Mouse (Mus musculus): ENCODE measurements around the gene Bcl11a.
A peak's percentile ranks its signal among the peaks of the same experiment; 100 is the strongest.

Gene Bcl11a

GRCm38 (mm10) chr11:24079392-24080391 lies 1.8 kb downstream of the Bcl11a start:
- peak; percentile 5 to 36 for DNase-seq (ENCODE audit: low spot score in 2 of 2)

DNA sequence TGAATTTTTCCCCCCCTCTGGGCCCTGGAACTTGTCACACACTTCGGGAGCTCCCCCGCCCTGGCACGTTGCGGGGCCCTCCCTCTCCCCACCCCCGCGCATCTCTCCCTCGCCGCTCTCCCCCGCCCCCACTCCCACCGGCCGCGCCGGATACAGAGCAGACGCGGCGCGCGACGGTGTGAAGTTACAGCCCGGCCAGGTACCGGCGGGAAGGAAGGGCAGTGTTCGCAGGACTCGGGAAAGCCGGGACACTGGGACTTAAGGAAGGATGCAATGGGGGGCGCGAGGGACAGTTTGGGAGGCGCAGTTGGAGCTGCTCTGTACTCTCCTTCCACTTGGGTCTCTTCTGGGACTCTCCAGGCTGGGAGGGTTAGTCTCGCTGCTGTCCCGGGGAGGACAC lies 2.7 kb downstream of the Bcl11a start:
- peak in 1 of 2 experiments; percentile 46 for DNase-seq (ENCODE audit: low spot score in 2 of 2)

- DNase-seq (ENCODE audit: low spot score in 2 of 2) = peak; percentile 10 to 74
These were observed 3.3 kb downstream of the Bcl11a start for GRCm38 (mm10) chr11:24081016-24081686.

GRCm38 (mm10) chr11:24081687-24082384 lies 4.0 kb downstream of the Bcl11a start:
- no peak for DNase-seq (ENCODE audit: low spot score in 2 of 2)

DNA sequence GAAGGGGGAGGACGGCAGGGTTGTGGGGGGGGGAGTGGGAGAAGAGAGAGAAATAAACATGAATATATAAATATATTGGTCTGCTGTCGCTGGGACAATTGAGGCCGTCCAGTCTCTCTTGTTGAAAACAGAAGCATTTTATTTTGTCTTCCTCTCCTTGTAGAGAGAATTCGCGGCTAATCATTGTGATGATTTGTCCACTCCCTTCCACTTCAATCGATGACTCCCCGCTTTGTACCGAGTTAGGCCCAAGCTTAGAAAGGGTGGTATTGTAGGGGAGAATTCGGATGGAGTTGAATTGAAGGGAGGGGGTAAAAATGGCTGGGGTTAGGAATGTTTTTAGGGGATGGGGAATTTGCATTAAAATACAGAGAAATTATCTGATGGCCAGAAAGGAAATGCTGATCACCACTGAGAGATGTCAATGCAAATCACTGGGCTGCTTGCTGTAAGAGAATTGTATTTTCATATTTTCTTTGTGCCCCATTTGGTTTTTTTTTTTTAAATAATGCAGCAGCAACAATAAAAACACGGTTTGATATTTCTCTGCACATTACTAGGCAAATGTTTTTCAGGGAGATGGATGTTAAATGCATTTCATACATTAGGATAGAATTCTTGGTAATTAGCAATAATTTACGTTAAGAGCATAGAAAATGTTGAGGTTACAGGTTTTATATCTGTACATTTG lies 4.7 kb downstream of the Bcl11a start:
- DNase-seq (ENCODE audit: low spot score in 2 of 2) = no peak

- no peak for DNase-seq (ENCODE audit: low spot score in 2 of 2)
These were observed 5.2 kb downstream of the Bcl11a start for GRCm38 (mm10) chr11:24083076-24083405.

DNA sequence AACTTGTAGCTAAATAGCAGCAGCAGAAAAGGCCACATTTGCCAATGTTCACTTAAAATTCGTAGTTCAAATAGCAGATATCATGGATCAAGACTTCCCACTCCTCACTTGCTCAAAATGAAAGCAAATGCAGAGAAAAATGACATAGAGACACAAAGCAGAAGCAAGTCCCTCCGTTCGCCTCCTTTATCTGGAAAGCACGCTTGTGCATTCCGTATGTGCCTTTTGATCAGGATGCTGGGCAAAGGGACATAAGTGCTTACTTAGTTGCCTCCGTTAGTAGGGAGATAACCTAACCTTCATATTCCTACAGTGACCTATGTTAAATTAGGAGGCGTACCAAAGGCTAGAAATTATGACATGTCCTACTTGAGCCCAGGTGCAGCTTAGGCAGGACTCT lies 5.6 kb downstream of the Bcl11a start:
- DNase-seq (ENCODE audit: low spot score in 2 of 2) = no peak

GRCm38 (mm10) chr11:24084077-24084476 lies 6.2 kb downstream of the Bcl11a start:
- DNase-seq (ENCODE audit: low spot score in 2 of 2) = no peak

DNA sequence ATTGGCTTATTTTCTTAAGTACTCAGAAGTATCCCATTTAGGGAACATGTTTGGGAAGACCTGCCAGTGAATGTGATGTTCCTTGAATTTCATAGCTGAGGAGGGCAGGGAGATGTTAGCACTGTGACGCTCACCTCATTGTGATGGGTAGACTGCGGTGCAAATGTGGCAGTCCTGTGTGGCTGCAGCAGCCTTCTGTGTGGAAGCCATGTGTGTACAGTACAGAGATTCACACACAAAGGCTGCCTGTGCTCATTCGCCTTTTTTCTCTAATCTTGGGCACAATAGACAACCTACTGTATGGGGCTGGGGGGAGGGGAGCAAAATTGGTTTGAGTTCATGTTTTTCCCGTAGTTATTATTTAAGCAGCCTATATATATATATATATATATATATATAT lies 6.7 kb downstream of the Bcl11a start:
- no peak for DNase-seq (ENCODE audit: low spot score in 2 of 2)

- no peak for DNase-seq (ENCODE audit: low spot score in 2 of 2)
These were observed 8.1 kb downstream of the Bcl11a start for GRCm38 (mm10) chr11:24085986-24086385.

DNA sequence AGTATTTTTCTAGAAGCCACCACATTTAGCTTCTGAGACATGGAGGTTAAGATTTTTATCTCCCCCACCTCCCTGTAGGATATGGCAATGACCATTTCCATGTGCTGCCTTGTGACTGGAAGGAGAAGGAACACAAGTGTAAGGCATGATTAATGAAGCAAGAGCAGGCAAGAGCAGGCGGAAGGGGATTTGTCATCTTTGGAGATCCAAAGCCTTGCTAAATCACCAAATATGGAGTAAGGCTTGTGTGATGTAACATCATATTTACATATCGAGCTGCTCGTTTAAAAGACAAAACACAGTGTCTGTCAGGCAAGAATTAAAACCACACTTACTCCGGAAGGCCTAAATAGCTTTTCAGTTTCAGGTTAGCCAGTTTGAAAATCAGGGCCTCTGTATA lies 9.2 kb downstream of the Bcl11a start:
- DNase-seq (ENCODE audit: low spot score in 2 of 2) = no peak

GRCm38 (mm10) chr11:24090443-24090842 lies 12.6 kb downstream of the Bcl11a start:
- no peak for DNase-seq (ENCODE audit: low spot score in 2 of 2)

- DNase-seq (ENCODE audit: low spot score in 2 of 2) = no peak
These were observed 13.7 kb downstream of the Bcl11a start for GRCm38 (mm10) chr11:24091393-24092080.

DNA sequence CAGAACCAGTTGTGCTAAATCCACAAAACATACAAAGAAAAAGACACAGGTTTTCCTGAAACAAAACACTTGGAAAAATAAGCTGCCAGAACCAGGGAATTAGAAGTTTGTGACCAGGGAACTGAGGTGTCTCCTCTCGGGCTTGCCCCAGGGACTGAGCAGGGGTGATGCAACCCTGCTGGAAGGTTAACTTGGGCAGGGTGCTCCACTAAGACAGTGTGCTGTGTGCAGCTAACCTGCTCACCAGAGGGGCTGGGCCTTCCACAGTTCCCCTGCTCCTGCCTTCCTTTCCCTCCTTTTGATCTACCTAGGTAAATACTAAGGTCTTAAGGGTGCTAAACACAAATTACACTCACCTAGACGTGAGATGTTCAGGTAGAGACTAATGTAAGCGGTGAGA lies 14.8 kb downstream of the Bcl11a start:
- no peak for DNase-seq (ENCODE audit: low spot score in 2 of 2)

DNA sequence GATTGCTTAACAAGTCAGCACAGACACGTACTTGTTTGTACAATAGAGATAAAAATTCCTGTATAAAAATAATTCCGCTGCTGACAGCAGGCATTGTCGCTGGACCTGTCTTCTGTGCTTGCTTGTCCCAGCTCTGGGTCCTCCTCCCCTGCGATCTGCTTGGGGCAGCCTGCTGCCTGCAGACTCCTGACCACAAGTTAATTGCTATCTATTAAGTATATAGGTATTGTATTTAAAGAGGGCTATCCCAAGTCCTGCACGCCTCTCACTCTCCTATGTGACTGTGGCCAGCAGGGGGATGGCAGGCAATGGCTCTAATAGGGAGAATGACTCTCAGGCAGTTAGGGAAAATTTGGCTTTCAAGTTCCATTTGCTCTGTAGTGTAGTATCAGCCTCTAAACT lies 16.2 kb downstream of the Bcl11a start:
- DNase-seq (ENCODE audit: low spot score in 2 of 2) = no peak

DNA sequence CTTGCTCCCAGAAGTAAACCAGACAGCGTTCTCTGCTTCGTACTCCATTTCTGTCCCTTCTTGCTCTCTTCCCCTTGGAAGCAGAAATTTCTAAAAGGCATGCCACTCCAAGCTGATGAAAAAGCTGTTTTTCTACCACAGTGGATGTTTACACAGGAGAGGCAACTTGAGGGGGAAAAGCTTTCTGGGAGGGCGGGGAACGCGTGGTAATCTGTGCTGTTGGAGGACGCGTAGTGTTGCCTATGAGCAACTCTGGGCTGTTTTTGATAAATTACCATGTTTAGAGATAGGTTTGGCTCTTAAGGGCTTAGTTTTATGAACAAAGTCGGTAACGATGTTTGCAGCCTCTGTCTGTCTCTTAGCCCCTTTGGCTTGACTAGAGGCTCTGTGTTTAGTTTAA lies 17.4 kb downstream of the Bcl11a start:
- DNase-seq (ENCODE audit: low spot score in 2 of 2) = no peak

GRCm38 (mm10) chr11:24095656-24096353 lies 17.9 kb downstream of the Bcl11a start:
- DNase-seq (ENCODE audit: low spot score in 2 of 2) = no peak

DNA sequence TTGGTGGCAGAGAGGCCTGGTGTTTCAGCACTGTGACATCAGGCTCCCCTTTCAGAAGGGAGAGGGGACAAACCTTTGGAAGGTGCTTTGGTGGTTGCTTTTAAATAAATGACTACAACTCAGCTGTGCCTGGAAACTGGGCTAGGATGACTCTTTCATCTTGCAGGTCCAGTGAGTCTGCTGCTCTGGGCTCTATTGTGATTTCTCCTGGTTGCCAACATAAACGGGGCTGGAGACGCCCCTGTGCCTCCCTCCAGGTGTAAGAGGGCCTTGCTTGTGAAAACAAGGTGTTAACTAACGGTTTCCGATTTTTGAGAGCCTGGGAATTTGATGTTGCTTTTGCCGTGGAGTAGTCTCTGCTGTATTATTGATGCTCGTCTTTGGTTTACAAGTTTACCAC lies 18.6 kb downstream of the Bcl11a start:
- DNase-seq (ENCODE audit: low spot score in 2 of 2) = no peak

DNA sequence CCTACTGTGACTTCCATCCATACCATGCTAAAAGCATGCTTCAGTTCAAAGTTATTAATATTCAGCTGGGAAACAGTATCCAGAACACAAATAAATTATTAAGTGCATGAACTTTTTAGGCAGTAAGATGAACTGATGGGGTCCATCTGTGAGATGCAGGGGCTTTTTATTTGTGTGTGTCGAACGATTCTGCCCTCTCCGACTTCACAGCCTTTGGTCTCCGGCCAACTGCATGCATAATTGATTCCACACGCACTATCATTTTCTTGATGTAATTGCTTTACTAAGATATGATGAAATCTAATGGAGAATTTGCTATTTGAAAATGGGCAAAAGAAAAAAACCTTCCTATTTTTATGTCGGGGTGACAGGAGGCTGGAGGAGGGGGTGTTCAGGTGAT lies 19.2 kb downstream of the Bcl11a start:
- DNase-seq (ENCODE audit: low spot score in 2 of 2) = no peak

- no peak for DNase-seq (ENCODE audit: low spot score in 2 of 2)
These were observed 20.2 kb downstream of the Bcl11a start for GRCm38 (mm10) chr11:24098069-24098468.

DNA sequence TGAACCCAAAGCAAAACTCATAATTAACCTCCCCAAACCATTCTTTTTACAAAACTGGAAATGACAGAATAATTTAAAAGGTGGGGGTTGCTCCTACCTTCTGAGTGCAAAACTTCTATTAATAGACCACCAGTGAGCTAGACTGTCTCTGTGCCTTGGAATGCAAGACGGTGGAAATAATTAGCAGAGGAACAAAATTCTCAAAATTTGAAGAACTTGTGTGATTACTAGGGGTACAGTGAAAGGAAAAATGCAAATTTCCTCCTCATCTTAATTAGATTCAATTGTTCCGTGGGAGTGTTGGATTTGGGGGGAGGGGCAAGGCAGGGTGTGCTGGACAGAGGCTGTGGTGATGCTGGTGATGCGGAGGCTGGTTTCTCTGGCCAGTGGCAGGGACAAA lies 20.8 kb downstream of the Bcl11a start:
- DNase-seq (ENCODE audit: low spot score in 2 of 2) = no peak
